Mouse (Mus musculus) lung, postnatal 0 days (tissue): ENCODE results near the gene Ulk3. TPM values are rescaled to one million over a fixed set of nuclear protein-coding genes. Genes with fewer than 3 reads are reported as not detected.

ENCODE experiments used
- ATAC-seq: fragments of 200-750 bp; cut with Nextera tagmentation; 2 replicates; pipeline ENCODE4 v1.8.0; 2017; ENCODE audit warnings: moderate library complexity
- DNase-seq: peaks from one replicate; pipeline ENCODE4 v3.0.0-alpha.2; 2016; ENCODE audit warnings: low spot score
- H3K27ac ChIP-seq: fragments of 300-500 bp; sonication (generic); 2 replicates; pipeline ENCODE4 v1.5.1; 2014; ENCODE audit warnings: antibody characterized with exemption, mild to moderate bottlenecking, low read length, mixed read lengths
- H3K27me3 ChIP-seq: fragments of 300-500 bp; sonication (generic); replicated peaks from 2 replicates; pipeline ENCODE4 v1.6.1; 2014; ENCODE audit warnings: low read length, mixed read lengths; ENCODE audit not compliant: insufficient read depth
- H3K36me3 ChIP-seq: fragments of 300-500 bp; sonication (generic); 2 replicates; pipeline ENCODE4 v1.6.1; 2014; ENCODE audit warnings: low read length, mixed read lengths; ENCODE audit not compliant: insufficient read depth
- H3K4me1 ChIP-seq: fragments of 300-500 bp; sonication (generic); 2 replicates; pipeline ENCODE4 v1.6.1; 2014; ENCODE audit warnings: antibody characterized with exemption, low read depth, low read length, mixed read lengths; ENCODE audit not compliant: insufficient read depth
- H3K4me2 ChIP-seq: fragments of 300-500 bp; sonication (generic); replicated peaks from 2 replicates; pipeline ENCODE4 v1.6.1; 2014; ENCODE audit warnings: low read depth, mild to moderate bottlenecking, low read length, moderate library complexity, mixed read lengths
- H3K4me3 ChIP-seq: fragments of 300-500 bp; sonication (generic); 2 replicates; pipeline ENCODE4 v1.5.1; 2014; ENCODE audit warnings: low read depth, low read length
- H3K9ac ChIP-seq: fragments of 300-500 bp; sonication (generic); replicated peaks from 2 replicates; pipeline ENCODE4 v1.6.1; 2014; ENCODE audit warnings: low read depth, mild to moderate bottlenecking
- H3K9me3 ChIP-seq: fragments of 300-500 bp; sonication (generic); 2 replicates; pipeline ENCODE4 v1.6.1; 2016; ENCODE audit warnings: low read length, mixed read lengths
- CTCF ChIP-seq: IDR thresholded peaks from 2 replicates; pipeline ENCODE4 v1.5.1; 2016; ENCODE audit warnings: antibody characterized with exemption, mild to moderate bottlenecking
- EP300 ChIP-seq: IDR thresholded peaks from 2 replicates; pipeline ENCODE4 v1.6.1; 2016; ENCODE audit warnings: antibody characterized with exemption, mild to moderate bottlenecking, control low read depth
- WGBS: fragments of 180-500 bp; shearing (Covaris S2); extraction: QIAGEN DNeasy Blood & Tissue Kit; methylation state at CpG from one replicate; pipeline ENCODE4 v1.1.7; 2014; 5-methylcytosine and 5-hydroxymethylcytosine counted together
- polyA plus RNA-seq: library from polyadenylated mRNA; unstranded; fragments of >200 nt; fragmentation: Nextera tagmentation; extraction: Ambion mirVana; gene quantifications from 2 replicates; pipeline ENCODE4 v1.2.1, GENCODE M21; 2015

Gene Ulk3
- polyA plus RNA-seq, 1 experiment from 2014 or later = 7.3 TPM

GRCm38 (mm10) chr9:57597929-57598382, 8.7 kb downstream of the Ulk3 start:
- WGBS = 22% methylated on average over 4 of the region's 4 CpGs
- peak; percentile 26; the same call in 1 of the 2 replicates for ATAC-seq
- H3K9ac ChIP-seq = no peak overlapping the region
- H3K27me3 ChIP-seq = no peaks in the 10 kb centered on the region
- TF ChIP-seq CTCF (no peak), EP300 (no peak)
- peaks cover 4% of the 10 kb centered on the region for H3K36me3 ChIP-seq
- DNase-seq = no peak
- no peak overlapping the region for H3K4me2 ChIP-seq
- H3K9me3 ChIP-seq = no peaks in the 10 kb centered on the region
- no peak overlapping the region for H3K27ac ChIP-seq
- no peak overlapping the region for H3K4me3 ChIP-seq
- H3K4me1 ChIP-seq = no peaks in the 10 kb centered on the region

- WGBS = 50% methylated on average over 8 of the region's 8 CpGs
- H3K27ac ChIP-seq = no peak overlapping the region
- ATAC-seq = no peak
Observed at GRCm38 (mm10) chr9:57598851-57599563, 9.8 kb downstream of the Ulk3 start.

GRCm38 (mm10) chr9:57600620-57601352, 11.5 kb downstream of the Ulk3 start:
- no peak for TF ChIP-seq EP300
- no peak for TF ChIP-seq CTCF
- Histone ChIP-seq H3K36me3 (no peaks in the 10 kb centered on the region), H3K27me3 (no peaks in the 10 kb centered on the region), H3K4me1 (no peaks in the 10 kb centered on the region), H3K9me3 (no peaks in the 10 kb centered on the region), H3K27ac (no peak overlapping the region), H3K4me2 (no peak overlapping the region), H3K9ac (no peak overlapping the region), H3K4me3 (no peak overlapping the region)
- WGBS = 7% methylated on average over 3 of the region's 3 CpGs
- no peak for ATAC-seq
- DNase-seq = no peak

More at GRCm38 (mm10) chr9:57598851-57599563, 9.8 kb downstream of the Ulk3 start:
- H3K4me1 ChIP-seq = no peaks in the 10 kb centered on the region
- H3K4me3 ChIP-seq = no peak overlapping the region
- H3K4me2 ChIP-seq = no peak overlapping the region
- DNase-seq = no peak
- no peaks in the 10 kb centered on the region for H3K36me3 ChIP-seq
- TF ChIP-seq CTCF (no peak), EP300 (no peak)
- H3K9ac ChIP-seq = no peak overlapping the region
- no peaks in the 10 kb centered on the region for H3K9me3 ChIP-seq
- no peaks in the 10 kb centered on the region for H3K27me3 ChIP-seq

- H3K9me3 ChIP-seq = no peaks in the 10 kb centered on the region
- H3K36me3 ChIP-seq = no peaks in the 10 kb centered on the region
- peak; percentile 3 for DNase-seq
- no peak overlapping the region for H3K9ac ChIP-seq
- H3K27me3 ChIP-seq = 0 out of 2 replicates have a peak, but pooled peaks cover 2% of the 10 kb centered on the region
- WGBS = 15% methylated on average over 2 of the region's 2 CpGs
- no peak overlapping the region for H3K27ac ChIP-seq
- H3K4me1 ChIP-seq = no peaks in the 10 kb centered on the region
- no peak for ATAC-seq
- no peak for TF ChIP-seq EP300
- TF ChIP-seq CTCF = no peak
- H3K4me3 ChIP-seq = no peak overlapping the region
- no peak overlapping the region for H3K4me2 ChIP-seq
Observed at GRCm38 (mm10) chr9:57601353-57601706, 12.1 kb downstream of the Ulk3 start.

- TF ChIP-seq EP300 = no peak
- TF ChIP-seq CTCF = no peak
- WGBS = 38% methylated on average over 8 of the region's 8 CpGs
- Histone ChIP-seq H3K36me3 (no peaks in the 10 kb centered on the region), H3K4me3 (no peak overlapping the region), H3K4me1 (no peaks in the 10 kb centered on the region), H3K4me2 (no peak overlapping the region), H3K9me3 (no peaks in the 10 kb centered on the region), H3K27me3 (0 out of 2 replicates have a peak, but pooled peaks cover 4% of the 10 kb centered on the region), H3K27ac (no peak overlapping the region), H3K9ac (no peak overlapping the region)
- DNase-seq = no peak
- ATAC-seq = no peak
Observed at GRCm38 (mm10) chr9:57602098-57602497, 12.8 kb downstream of the Ulk3 start.

- 0 out of 2 replicates have a peak, but pooled peaks cover 4% of the 10 kb centered on the region for H3K27me3 ChIP-seq
- no peak for ATAC-seq
- 81% methylated on average over 4 of the region's 4 CpGs for WGBS
Observed at GRCm38 (mm10) chr9:57604875-57605274, 15.6 kb downstream of the Ulk3 start.

More at GRCm38 (mm10) chr9:57604875-57605274, 15.6 kb downstream of the Ulk3 start:
- no peak for DNase-seq
- Histone ChIP-seq H3K4me1 (no peaks in the 10 kb centered on the region), H3K4me3 (no peak overlapping the region), H3K4me2 (no peak overlapping the region), H3K9ac (no peak overlapping the region), H3K9me3 (no peaks in the 10 kb centered on the region), H3K27ac (no peak overlapping the region), H3K36me3 (no peaks in the 10 kb centered on the region)
- no peak for TF ChIP-seq CTCF
